Mouse (Mus musculus) liver, embryonic 15.5 days (tissue): ENCODE measurements at regions not wholly inside any gene's neighbourhood (a gene's known extent, or its start where the extent isn't known, plus 50 kb on each side); places are given as distances from the start of the nearest gene placed in this dataset.

ENCODE experiments used
- ATAC-seq: fragments of 200-750 bp; cut with Nextera tagmentation; 2 replicates; pipeline ENCODE4 v1.8.0; 2017; ENCODE audit warnings: moderate number of reproducible peaks, mild to moderate bottlenecking, moderate library complexity; ENCODE audit not compliant: insufficient read depth
- H3K27ac ChIP-seq: fragments of 300-500 bp; sonication (generic); replicated peaks from 2 replicates; pipeline ENCODE4 v1.5.1; 2015; ENCODE audit warnings: mild to moderate bottlenecking, inconsistent platforms
- H3K27me3 ChIP-seq: fragments of 300-500 bp; sonication (generic); 2 replicates; pipeline ENCODE4 v1.6.1; 2015; ENCODE audit warnings: mild to moderate bottlenecking, inconsistent platforms
- H3K36me3 ChIP-seq: fragments of 300-500 bp; sonication (generic); replicated peaks from 2 replicates; pipeline ENCODE4 v1.6.1; 2015; ENCODE audit warnings: moderate library complexity, mild to moderate bottlenecking, inconsistent platforms
- H3K4me1 ChIP-seq: fragments of 300-500 bp; sonication (generic); replicated peaks from 2 replicates; pipeline ENCODE4 v1.6.1; 2015; ENCODE audit warnings: inconsistent platforms
- H3K4me2 ChIP-seq: fragments of 300-500 bp; sonication (generic); 2 replicates; pipeline ENCODE4 v1.6.1; 2015; ENCODE audit warnings: moderate library complexity, mild to moderate bottlenecking, inconsistent platforms
- H3K4me3 ChIP-seq: fragments of 300-500 bp; sonication (generic); replicated peaks from 2 replicates; pipeline ENCODE4 v1.5.1; 2015; ENCODE audit warnings: mild to moderate bottlenecking, inconsistent platforms
- H3K9ac ChIP-seq: fragments of 300-500 bp; sonication (generic); 2 replicates; pipeline ENCODE4 v1.6.1; 2015; ENCODE audit warnings: moderate library complexity, mild to moderate bottlenecking, inconsistent platforms
- H3K9me3 ChIP-seq: fragments of 300-500 bp; sonication (generic); replicated peaks from 2 replicates; pipeline ENCODE4 v1.6.1; 2016; ENCODE audit warnings: inconsistent platforms
- WGBS: fragments of 180-500 bp; shearing (Covaris S2); methylation state at CpG from one replicate; pipeline ENCODE4 v1.1.7; 2015; ENCODE audit warnings: mixed read lengths; ENCODE audit not compliant: insufficient replicate concordance; 5-methylcytosine and 5-hydroxymethylcytosine counted together

DNA sequence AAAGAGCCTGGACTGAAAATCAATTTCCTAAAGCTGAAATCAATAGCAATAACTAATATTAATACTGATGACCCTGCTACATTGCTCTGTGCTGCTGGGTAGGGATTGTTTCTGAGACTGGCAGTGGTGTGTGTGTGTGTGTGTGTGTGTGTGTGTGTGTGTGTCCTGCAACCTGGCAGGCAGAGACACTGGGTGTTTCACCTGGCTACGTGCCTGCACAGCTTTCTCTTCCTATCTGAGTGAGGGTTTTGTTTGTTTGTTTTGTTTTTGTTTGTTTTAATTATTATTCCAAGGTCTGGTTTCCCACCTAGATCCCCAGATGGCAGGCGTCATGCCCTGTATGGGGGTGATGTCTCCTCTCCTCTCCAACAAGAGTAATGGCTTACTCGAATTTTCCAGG is 54.5 kb upstream of the Rxra start:
- Histone ChIP-seq H3K4me3 (no peak overlapping the region), H3K27me3 (no peaks in the 10 kb centered on the region), H3K27ac (no peak overlapping the region), H3K9me3 (no peaks in the 10 kb centered on the region), H3K4me1 (peaks cover 12% of the 10 kb centered on the region; the same call in 1 of the 2 replicates), H3K36me3 (no peaks in the 10 kb centered on the region), H3K9ac (no peak overlapping the region), H3K4me2 (no peak overlapping the region)
- 47% methylated on average over 3 of the region's 3 CpGs for WGBS
- ATAC-seq, result no peak

DNA sequence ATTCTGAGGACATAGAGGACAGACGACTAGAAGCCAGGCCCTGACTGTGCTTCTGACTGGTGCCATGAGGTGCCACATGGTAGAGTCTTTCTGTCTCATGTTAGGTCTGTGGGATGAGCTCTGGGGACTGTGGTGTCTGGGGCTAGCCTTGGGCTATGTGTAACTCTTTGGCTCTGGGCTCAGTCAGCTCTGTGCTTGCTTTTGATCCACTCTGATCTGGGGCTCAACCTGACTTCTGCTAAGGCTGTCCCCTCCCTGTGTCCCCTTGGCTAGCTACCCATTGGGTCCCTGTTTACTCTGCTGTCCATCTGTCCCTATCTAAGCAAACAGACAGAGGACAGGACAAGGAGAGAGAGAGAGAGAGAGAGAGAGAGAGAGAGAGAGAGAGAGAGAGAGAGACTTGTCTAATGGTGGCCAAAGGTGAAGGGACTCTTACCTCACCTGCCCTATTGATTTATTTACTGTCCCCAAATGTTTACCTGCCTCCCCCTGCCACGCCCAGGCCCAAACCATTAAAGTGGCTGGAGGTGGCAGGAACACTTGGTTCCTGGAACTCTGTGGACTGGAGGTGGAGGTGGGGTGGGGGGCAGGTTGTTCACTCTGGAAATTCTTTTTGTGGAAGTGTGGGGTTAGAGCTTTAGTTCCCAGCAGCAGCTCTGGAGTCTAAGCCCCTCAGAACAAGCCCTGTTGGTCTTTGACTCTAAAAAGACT is 51.4 kb upstream of the Rxra start:
- Histone ChIP-seq H3K27ac (peak overlapping the region; percentile 76), H3K4me2 (no peak overlapping the region), H3K9ac (no peak overlapping the region), H3K27me3 (no peaks in the 10 kb centered on the region), H3K36me3 (no peaks in the 10 kb centered on the region), H3K4me3 (no peak overlapping the region), H3K4me1 (peaks cover 12% of the 10 kb centered on the region; the same call in 1 of the 2 replicates), H3K9me3 (no peaks in the 10 kb centered on the region)
- ATAC-seq, result peak; percentile 68
- WGBS, result 33% methylated on average over 2 of the region's 2 CpGs
